Mouse (Mus musculus) heart, adult 2 months (tissue): ENCODE measurements at regions not wholly inside any gene's neighbourhood (a gene's known extent, or its start where the extent isn't known, plus 50 kb on each side); places are given as distances from the start of the nearest gene placed in this dataset.

ENCODE experiments used
- DNase-seq, 2 experiments: peaks; one replicate each; pipeline ENCODE4 v3.0.0; 2021
- H3K27ac ChIP-seq: fragments of 200-600 bp; 2 replicates; pipeline ENCODE4 v1.8.1; 2022
- H3K27me3 ChIP-seq: fragments of 200-500 bp; 2 replicates; pipeline ENCODE4 v1.6.1; 2012; ENCODE audit warnings: mild to moderate bottlenecking, low read length, inconsistent platforms, mixed read lengths; ENCODE audit not compliant: control insufficient read depth, insufficient read depth
- H3K36me3 ChIP-seq: fragments of 200-500 bp; 2 replicates; pipeline ENCODE4 v1.6.1; 2012; ENCODE audit warnings: low read length, inconsistent platforms; ENCODE audit not compliant: control insufficient read depth, insufficient read depth
- H3K4me1 ChIP-seq: fragments of 200-500 bp; 2 replicates; pipeline ENCODE4 v1.6.1; 2011; ENCODE audit warnings: low read length; ENCODE audit not compliant: control insufficient read depth, insufficient read depth
- H3K4me3 ChIP-seq: fragments of 200-600 bp; 2 replicates; pipeline ENCODE4 v1.8.1; 2022
- H3K79me2 ChIP-seq: fragments of 200-500 bp; replicated peaks from 2 replicates; pipeline ENCODE4 v1.6.1; 2012; ENCODE audit warnings: mild to moderate bottlenecking, inconsistent platforms, low read length, moderate library complexity, mixed read lengths; ENCODE audit not compliant: control insufficient read depth, insufficient read depth
- H3K9ac ChIP-seq: fragments of 200-500 bp; 2 replicates; pipeline ENCODE4 v1.6.1; 2012; ENCODE audit warnings: low read depth, mild to moderate bottlenecking, control low read depth, inconsistent platforms, low read length, mixed read lengths
- CTCF ChIP-seq: fragments of 200-600 bp; IDR thresholded peaks from 2 replicates; pipeline ENCODE4 v1.8.1; 2022; ENCODE audit warnings: antibody characterized with exemption, mild to moderate bottlenecking, moderate library complexity
- EP300 ChIP-seq: fragments of 200-500 bp; IDR thresholded peaks from 2 replicates; pipeline ENCODE4 v1.6.1; 2011; ENCODE audit warnings: low read depth, low read length, control low read depth; ENCODE audit not compliant: insufficient read depth
- POLR2A ChIP-seq: fragments of 200-500 bp; IDR thresholded peaks from 2 replicates; pipeline ENCODE4 v1.6.1; 2011; ENCODE audit warnings: mild to moderate bottlenecking, low read depth, low read length, control low read depth; ENCODE audit not compliant: insufficient read depth
- WGBS: fragments of 180-500 bp; shearing (Covaris S2); methylation state at CpG from one replicate; pipeline ENCODE4 v1.1.7; 2018; 5-methylcytosine and 5-hydroxymethylcytosine counted together
- intact Hi-C: fragments of 180-260 bp; cut with DNase I; formaldehyde crosslinking; loops from one replicate; pipeline ENCODE4 v1.15.1; 2025

DNA sequence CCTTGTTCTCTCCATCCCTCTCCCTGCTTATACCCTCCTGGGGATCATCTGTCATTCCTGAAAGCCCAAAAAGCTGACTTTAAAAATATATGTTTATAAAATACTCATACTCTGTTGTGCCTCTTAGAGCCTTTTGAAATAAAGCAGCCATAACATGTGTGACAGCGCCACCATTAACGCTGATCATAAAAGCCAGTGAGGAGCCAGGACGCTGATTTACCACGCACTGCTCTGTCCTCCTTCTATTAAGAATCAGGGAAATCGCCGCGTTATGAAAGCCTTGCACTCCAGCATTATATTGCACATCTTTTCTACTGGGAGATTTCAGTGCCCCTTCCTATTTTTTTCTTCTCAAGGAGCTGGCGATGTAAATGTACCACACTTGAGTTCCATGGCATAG, 195.1 kb downstream of the Cenpc1 start:
- WGBS, result 85% methylated on average over 8 of the region's 8 CpGs
- intact Hi-C loops, result no loop called here
- Histone ChIP-seq H3K4me3 (no peak overlapping the region), H3K79me2 (no peaks in the 10 kb centered on the region), H3K27me3 (no peaks in the 10 kb centered on the region), H3K36me3 (no peaks in the 10 kb centered on the region), H3K4me1 (no peaks in the 10 kb centered on the region), H3K27ac (no peak overlapping the region), H3K9ac (no peak overlapping the region)
- no peak for DNase-seq
- TF ChIP-seq CTCF, result no peak

DNA sequence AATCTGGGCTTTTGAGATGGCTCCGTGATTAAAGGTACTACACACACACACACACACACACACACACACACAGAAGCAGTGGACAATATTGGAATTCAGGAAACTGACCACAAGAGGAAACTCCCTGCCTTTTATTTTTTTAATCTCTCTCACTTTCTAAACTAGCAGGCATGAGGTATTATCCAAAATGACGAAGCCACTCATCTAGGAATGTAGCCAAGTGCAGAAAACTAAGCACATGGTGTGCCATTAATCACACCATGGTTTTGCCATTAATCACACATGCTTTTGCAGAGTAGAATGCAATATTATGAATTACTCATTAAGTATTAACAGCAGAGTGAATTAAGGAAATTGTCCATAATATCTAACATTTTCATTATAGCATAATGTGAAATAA, 232.8 kb downstream of the Cenpc1 start:
- H3K27me3 ChIP-seq, result no peaks in the 10 kb centered on the region
- no peaks in the 10 kb centered on the region for H3K4me1 ChIP-seq
- H3K4me3 ChIP-seq, result no peak overlapping the region
- intact Hi-C loops, result no loop called here
- 69% methylated on average over 2 of the region's 2 CpGs for WGBS
- TF ChIP-seq CTCF (no peak), EP300 (no peak), POLR2A (no peak)
- no peaks in the 10 kb centered on the region for H3K79me2 ChIP-seq
- DNase-seq, result no peak
- H3K36me3 ChIP-seq, result no peaks in the 10 kb centered on the region
- H3K9ac ChIP-seq, result no peak overlapping the region
- H3K27ac ChIP-seq, result no peak overlapping the region

DNA sequence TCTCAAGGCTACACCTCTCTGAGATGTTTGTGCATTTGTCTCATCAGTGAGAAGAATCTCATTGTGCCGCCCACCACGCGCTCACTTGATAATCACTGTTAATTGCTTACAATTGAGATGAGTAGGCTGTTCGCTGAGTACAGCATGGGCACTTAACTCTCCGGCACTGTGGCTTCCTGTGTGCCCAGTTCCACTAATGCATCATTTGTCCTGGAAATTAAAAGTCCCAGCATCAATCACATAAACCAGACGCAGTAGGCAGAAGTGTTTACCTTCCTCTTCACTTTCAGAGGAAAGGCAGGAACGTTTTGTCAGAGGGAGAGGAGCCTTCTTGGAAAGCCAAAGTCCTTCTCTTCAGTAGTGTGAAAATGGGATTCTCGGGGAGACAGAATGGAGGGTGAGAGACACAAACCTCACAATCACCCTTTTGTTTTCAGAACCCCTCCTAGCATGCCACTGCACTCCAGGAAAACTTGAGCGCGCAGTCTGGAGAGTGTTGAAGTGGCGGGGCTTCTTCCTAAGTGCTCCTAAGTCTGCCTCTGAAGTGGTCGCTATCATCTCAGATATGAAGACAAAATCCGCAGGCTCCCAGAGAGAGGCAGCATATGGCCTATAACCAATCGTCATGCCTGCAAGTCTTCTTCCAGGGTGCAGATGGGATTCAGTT, 269.7 kb downstream of the Cenpc1 start:
- H3K9ac ChIP-seq, result no peak overlapping the region
- H3K27me3 ChIP-seq, result no peaks in the 10 kb centered on the region
- no peaks in the 10 kb centered on the region for H3K79me2 ChIP-seq
- no peaks in the 10 kb centered on the region for H3K4me1 ChIP-seq
- no peak overlapping the region for H3K4me3 ChIP-seq
- no peak for DNase-seq
- H3K36me3 ChIP-seq, result no peaks in the 10 kb centered on the region
- H3K27ac ChIP-seq, result no peak overlapping the region
- no peak for TF ChIP-seq CTCF
- no peak for TF ChIP-seq POLR2A
- no peak for TF ChIP-seq EP300
- intact Hi-C loops, result no loop called here
- WGBS, result 49% methylated on average over 14 of the region's 14 CpGs

DNA sequence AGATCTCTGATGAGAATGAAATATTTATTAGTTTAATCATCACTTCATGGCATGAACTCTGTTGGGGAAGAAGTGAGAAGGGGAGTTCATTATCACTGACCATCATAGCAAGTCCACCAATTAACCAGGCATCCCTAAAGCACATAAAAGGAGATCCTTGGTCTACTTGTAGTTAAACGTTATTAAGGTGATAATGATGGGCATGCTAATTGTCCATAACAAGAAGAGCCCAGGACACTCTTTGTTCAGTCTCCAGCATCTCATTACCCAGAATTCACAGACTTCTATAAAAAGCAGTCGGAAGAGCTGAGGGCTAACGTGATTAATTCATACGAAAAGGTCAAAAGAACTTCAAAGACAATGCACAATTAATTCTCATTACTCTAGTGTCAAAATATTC, 272.2 kb downstream of the Cenpc1 start:
- H3K36me3 ChIP-seq, result no peaks in the 10 kb centered on the region
- no peak for TF ChIP-seq POLR2A
- TF ChIP-seq CTCF, result no peak
- TF ChIP-seq EP300, result no peak
- no peaks in the 10 kb centered on the region for H3K4me1 ChIP-seq
- no peaks in the 10 kb centered on the region for H3K27me3 ChIP-seq
- H3K4me3 ChIP-seq, result no peak overlapping the region
- no peak overlapping the region for H3K9ac ChIP-seq
- 78% methylated on average over 4 of the region's 4 CpGs for WGBS
- DNase-seq, result no peak
- intact Hi-C loops, result no loop called here
- H3K27ac ChIP-seq, result no peak overlapping the region
- H3K79me2 ChIP-seq, result no peaks in the 10 kb centered on the region

DNA sequence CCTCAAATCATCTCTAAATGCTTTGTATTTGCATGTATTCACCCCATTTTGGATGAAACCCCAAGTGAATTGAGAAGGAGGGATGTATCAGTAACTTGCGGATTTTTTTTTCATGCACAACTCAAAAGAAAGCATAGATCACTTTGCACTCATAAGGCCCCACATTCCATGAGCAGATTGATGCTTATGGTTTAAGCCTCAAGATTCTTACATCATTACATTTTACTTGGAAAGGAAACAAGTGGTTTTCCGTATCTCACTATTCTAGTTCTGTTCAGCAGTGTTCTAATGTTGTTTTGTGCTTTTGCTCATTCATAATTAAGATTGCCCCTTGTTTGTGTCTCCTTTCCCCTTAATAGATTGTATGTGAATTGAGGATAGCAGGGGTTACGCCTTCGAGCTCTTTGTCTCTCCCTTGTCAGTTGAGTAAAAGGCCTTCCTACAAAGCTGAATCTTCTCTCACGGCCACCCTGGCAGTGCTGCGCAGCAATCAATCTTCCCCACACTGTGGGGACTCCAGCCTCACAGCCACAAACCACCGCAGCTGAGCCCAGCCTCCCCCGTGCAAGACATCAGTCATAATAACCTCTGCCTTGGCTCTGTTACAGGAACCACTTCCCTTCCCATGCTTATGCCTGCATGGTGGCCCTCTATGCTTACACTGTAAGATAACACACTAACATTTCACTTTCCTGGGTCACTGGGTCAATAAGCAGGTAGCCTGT, 284.5 kb downstream of the Cenpc1 start:
- Histone ChIP-seq H3K9ac (no peak overlapping the region), H3K79me2 (no peaks in the 10 kb centered on the region), H3K36me3 (no peaks in the 10 kb centered on the region), H3K4me3 (no peak overlapping the region), H3K27ac (no peak overlapping the region), H3K4me1 (no peaks in the 10 kb centered on the region), H3K27me3 (no peaks in the 10 kb centered on the region)
- WGBS, result 57% methylated on average over 8 of the region's 8 CpGs
- TF ChIP-seq EP300 (no peak), CTCF (no peak), POLR2A (no peak)
- DNase-seq, result no peak
- intact Hi-C loops, result no loop called here

DNA sequence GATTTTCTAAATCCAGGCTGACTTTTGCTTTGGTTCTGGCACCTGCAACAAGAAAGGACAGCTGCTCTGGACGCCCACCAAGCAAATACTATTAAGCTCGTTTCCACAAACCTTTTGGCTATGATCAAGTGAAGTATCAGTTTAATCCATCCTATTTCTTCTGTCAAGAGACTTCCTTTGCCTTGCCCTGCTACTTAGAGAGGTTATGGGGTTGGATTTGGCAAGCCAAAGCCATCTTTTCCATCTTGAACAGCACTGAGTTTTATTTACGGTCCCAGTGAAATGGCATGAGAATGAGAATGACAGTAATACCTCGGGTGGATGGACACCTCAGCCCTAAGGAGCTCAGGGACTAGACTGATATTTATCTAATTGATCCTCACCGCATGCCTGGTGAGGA, 285.4 kb downstream of the Cenpc1 start:
- H3K4me1 ChIP-seq, result no peaks in the 10 kb centered on the region
- H3K36me3 ChIP-seq, result no peaks in the 10 kb centered on the region
- H3K27me3 ChIP-seq, result no peaks in the 10 kb centered on the region
- no peak for DNase-seq
- H3K27ac ChIP-seq, result no peak overlapping the region
- no peak overlapping the region for H3K4me3 ChIP-seq
- WGBS, result 59% methylated on average over 5 of the region's 5 CpGs
- no peak for TF ChIP-seq POLR2A
- no peak for TF ChIP-seq EP300
- no peak for TF ChIP-seq CTCF
- no peaks in the 10 kb centered on the region for H3K79me2 ChIP-seq
- no peak overlapping the region for H3K9ac ChIP-seq
- intact Hi-C loops, result no loop called here
